Mouse (Mus musculus) brain, adult 2 months (tissue): Measurements from ENCODE around the gene Aldh16a1.
"Not testable (repeated sequence)": the region's sequence is repeated elsewhere in the genome, so short reads cannot be mapped to it uniquely, and the experiment has no call there.

ENCODE experiments used
- DNase-seq: peaks from one replicate; pipeline ENCODE4 v3.0.0; 2011; ENCODE audit warnings: low read depth, low spot score

Aldh16a1 gene

GRCm38 (mm10) chr7:45134544-45135026 is 19.8 kb downstream of the Aldh16a1 start:
- no peak for DNase-seq

- no peak for DNase-seq
Measured at GRCm38 (mm10) chr7:45133446-45134159, 20.8 kb downstream of the Aldh16a1 start.

GRCm38 (mm10) chr7:45131850-45132249 is 22.5 kb downstream of the Aldh16a1 start:
- no peak for DNase-seq

- no peak for DNase-seq
Measured at GRCm38 (mm10) chr7:45129776-45130512, 24.4 kb downstream of the Aldh16a1 start.

- peak; percentile 46 for DNase-seq
Measured at GRCm38 (mm10) chr7:45129318-45129717, 25.1 kb downstream of the Aldh16a1 start.

- peak; percentile 100 for DNase-seq
Measured at GRCm38 (mm10) chr7:45128624-45129246, 25.6 kb downstream of the Aldh16a1 start, which contains the start of gene Rpl13a. TSS of gene Rpl13a (minus strand) at chr7:45128761.

GRCm38 (mm10) chr7:45127700-45128224 is 26.6 kb downstream of the Aldh16a1 start:
- DNase-seq, result no peak

- no peak for DNase-seq
Measured at GRCm38 (mm10) chr7:45126844-45127699, 27.3 kb downstream of the Aldh16a1 start.

GRCm38 (mm10) chr7:45126147-45126843 is 28.1 kb downstream of the Aldh16a1 start:
- DNase-seq, result no peak

GRCm38 (mm10) chr7:45125649-45126048 is 28.7 kb downstream of the Aldh16a1 start:
- not testable (repeated sequence) for DNase-seq

- peak; percentile 18 for DNase-seq
Measured at GRCm38 (mm10) chr7:45125144-45125600, 29.2 kb downstream of the Aldh16a1 start.

GRCm38 (mm10) chr7:45124224-45125143 is 29.9 kb downstream of the Aldh16a1 start, which contains the start of gene Rps11:
TSS of gene Rps11 (minus strand) at chr7:45124439.
- DNase-seq, result peak; percentile 100

GRCm38 (mm10) chr7:45123186-45123570 is 31.2 kb downstream of the Aldh16a1 start:
- DNase-seq, result no peak

- no peak for DNase-seq
Measured at GRCm38 (mm10) chr7:45122561-45123185, 31.7 kb downstream of the Aldh16a1 start.

GRCm38 (mm10) chr7:45121966-45122365 is 32.4 kb downstream of the Aldh16a1 start:
- DNase-seq, result no peak

- no peak for DNase-seq
Measured at GRCm38 (mm10) chr7:45121404-45121803, 33.0 kb downstream of the Aldh16a1 start.

- DNase-seq, result no peak
Measured at GRCm38 (mm10) chr7:45119780-45120709, 34.3 kb downstream of the Aldh16a1 start.

GRCm38 (mm10) chr7:45118336-45118735 is 36.0 kb downstream of the Aldh16a1 start:
- no peak for DNase-seq
